ENCODE assay signal across 8 mouse cellular contexts in genomic region chr7:126759050-126759671, GRCm38 (mm10). TPM values are rescaled to one million over a fixed set of nuclear protein-coding genes. Genes with fewer than 3 reads are reported as not detected.
DNase-seq lines count a peak whose midpoint lies in the region; ATAC-seq and TF ChIP-seq lines count a peak whose summit lies in the region.

Gene Mapk3 (plus strand): TSS chr7:126759601.

- H3K4me2 ChIP-seq in lung, embryonic 14.5 days: peak within 1 kb of the TSS; percentile 97

- WGBS in lung, embryonic 14.5 days: under 1% methylated on average over 21 of the region's 38 CpGs

- ATAC-seq in lung, embryonic 14.5 days (ENCODE audit: insufficient read depth): peak; percentile 53
- ATAC-seq in neutrophil, adult 5-6 weeks (ENCODE audit: extremely low read depth, insufficient number of reproducible peaks, low FRiP score, poor library complexity, severe bottlenecking): peak; percentile 92

- TF ChIP-seq CTCF in layer of hippocampus, adult 2 months (conservative IDR thresholded peaks at IDR 0.05): peak; percentile 83
- peak; percentile 77 for TF ChIP-seq CTCF in lung, embryonic 14.5 days (IDR thresholded peaks at IDR 0.05; ENCODE audit: low read depth)

- peak; percentile 92 for DNase-seq in MN1 (ENCODE audit: low spot score)
- peak; percentile 88 for DNase-seq in cerebellum, adult 8-10 months
- DNase-seq in forelimb bud, embryonic 11.5 days (ENCODE audit: low read depth, low spot score): peak; percentile 93
- peak; percentile 93 for DNase-seq in heart, postnatal 4 days
- DNase-seq in layer of hippocampus, adult 2 months (ENCODE audit: low spot score in 2 of 2): peak; percentile 82 to 88
- DNase-seq in lung, embryonic 14.5 days: peak; percentile 97
- DNase-seq in thymus, adult 18-20 months: peak; percentile 80 to 88

- peaks cover 14% of the 10 kb centered on the region for H3K4me1 ChIP-seq in lung, embryonic 14.5 days (ENCODE audit: insufficient read depth)

- H3K36me3 ChIP-seq in lung, embryonic 14.5 days (ENCODE audit: insufficient read depth): peaks cover 32% of the 10 kb centered on the region

- H3K27ac ChIP-seq in layer of hippocampus, adult 2 months: peak within 1 kb of the TSS; percentile 92
- H3K27ac ChIP-seq in lung, embryonic 14.5 days (ENCODE audit: low read depth): peak within 1 kb of the TSS; percentile 98

- H3K9me3 ChIP-seq in lung, embryonic 14.5 days (ENCODE audit: low read depth, low read length): no peaks in the 10 kb centered on the region

- H3K4me3 ChIP-seq in layer of hippocampus, adult 2 months: peak within 1 kb of the TSS; percentile 61
- peak within 1 kb of the TSS; percentile 90 for H3K4me3 ChIP-seq in lung, embryonic 14.5 days (ENCODE audit: low read depth, low read length)

- H3K9ac ChIP-seq in lung, embryonic 14.5 days: peak within 1 kb of the TSS; percentile 88

- H3K27me3 ChIP-seq in lung, embryonic 14.5 days (ENCODE audit: insufficient read depth, low read length): no peaks in the 10 kb centered on the region

RNA-seq across cellular contexts. Expression of gene Mapk3, which starts in this region (rescaled TPM):
- total RNA-seq in heart, postnatal 4 days (2021): 10 to 100 TPM; 80.3 to 90.9 TPM
- total RNA-seq in layer of hippocampus, adult 2 months (2021): 100 to 1,000 TPM; 170 to 175 TPM
- 111 and 117 TPM in 2 replicates for polyA plus RNA-seq in lung, embryonic 14.5 days (2014; fragmentation: Nextera tagmentation; extraction: Ambion mirVana)
- 48.8 and 51.2 TPM in 2 replicates for total RNA-seq in neutrophil, adult 5-6 weeks (2017)

Comparison
In these comparisons a context has a peak if more than half of its experiments do, and no peak if none do; other contexts are left out.
1. Peak in every context shown above with its lines: DNase-seq, ATAC-seq, H3K4me3 ChIP-seq and H3K27ac ChIP-seq.